Mouse (Mus musculus) skeletal muscle tissue, adult 2 months (tissue): ENCODE measurements around the gene Ccdc12.

ENCODE experiments used
- DNase-seq: peaks from one replicate; pipeline ENCODE4 v3.0.0-alpha.2; 2012; ENCODE audit warnings: low read depth, low spot score

Ccdc12 gene

GRCm38 (mm10) chr9:110742295-110742950 is 86.1 kb downstream of the Ccdc12 start:
- no peak for DNase-seq

- DNase-seq: no peak
Measured at GRCm38 (mm10) chr9:110742951-110743455, 86.7 kb downstream of the Ccdc12 start.

- DNase-seq: no peak
Measured at GRCm38 (mm10) chr9:110743456-110744323, 87.4 kb downstream of the Ccdc12 start.

- no peak for DNase-seq
Measured at GRCm38 (mm10) chr9:110745752-110746151, 89.4 kb downstream of the Ccdc12 start.

GRCm38 (mm10) chr9:110746238-110746637 is 89.9 kb downstream of the Ccdc12 start:
- no peak for DNase-seq

- no peak for DNase-seq
Measured at GRCm38 (mm10) chr9:110746961-110747360, 90.7 kb downstream of the Ccdc12 start, which contains the start of gene Pth1r. Gene Pth1r (minus strand): TSS chr9:110747145.

- no peak for DNase-seq
Measured at GRCm38 (mm10) chr9:110748451-110748850, 92.1 kb downstream of the Ccdc12 start.

- no peak for DNase-seq
Measured at GRCm38 (mm10) chr9:110750404-110751187, 94.3 kb downstream of the Ccdc12 start.

- DNase-seq: no peak
Measured at GRCm38 (mm10) chr9:110751412-110751811, 95.1 kb downstream of the Ccdc12 start.

- no peak for DNase-seq
Measured at GRCm38 (mm10) chr9:110752917-110753435, 96.7 kb downstream of the Ccdc12 start.

- no peak for DNase-seq
Measured at GRCm38 (mm10) chr9:110753773-110754172, 97.5 kb downstream of the Ccdc12 start.

- DNase-seq: no peak
Measured at GRCm38 (mm10) chr9:110757816-110758215, 101.5 kb downstream of the Ccdc12 start.

GRCm38 (mm10) chr9:110758605-110759004 is 102.3 kb downstream of the Ccdc12 start:
- peak; percentile 38 for DNase-seq

GRCm38 (mm10) chr9:110759265-110759664 is 103.0 kb downstream of the Ccdc12 start:
- DNase-seq: no peak

- DNase-seq: no peak
Measured at GRCm38 (mm10) chr9:110760886-110761285, 104.6 kb downstream of the Ccdc12 start.
